ENCODE assay signal across 10 mouse cellular contexts in genomic region chr10:96724436-96725175, GRCm38 (mm10).
DNase-seq lines count a peak whose midpoint lies in the region; ATAC-seq and TF ChIP-seq lines count a peak whose summit lies in the region.
"Had no signal": no experiment of that assay in that cellular context is flagged by ENCODE, and none has a peak within 500 bp of the region (broad histone marks: within the 10 kb centered on the region; RNA-seq: fewer than 3 reads in every experiment).

No protein-coding gene starts in this region.

- H3K4me3 ChIP-seq in lung, embryonic 15.5 days, result no peak overlapping the region
- H3K4me3 ChIP-seq in lung, adult 2 months (replicated peaks; ENCODE audit: extremely low read depth, low read depth, low read length), result no peak overlapping the region
- no peak overlapping the region for H3K4me3 ChIP-seq in forebrain, embryonic 16.5 days (replicated peaks; ENCODE audit: low read length)
- H3K4me3 ChIP-seq: hindbrain, embryonic 13.5 days; limb, embryonic 15.5 days had no signal

- H3K9me3 ChIP-seq in lung, embryonic 15.5 days, result no peaks in the 10 kb centered on the region
- no peaks in the 10 kb centered on the region for H3K9me3 ChIP-seq in forebrain, embryonic 16.5 days (ENCODE audit: control insufficient read depth, low read length)
- H3K9me3 ChIP-seq: hindbrain, embryonic 13.5 days; limb, embryonic 15.5 days had no signal

- peak overlapping the region; percentile 19 for H3K4me2 ChIP-seq in lung, embryonic 15.5 days
- H3K4me2 ChIP-seq in forebrain, embryonic 16.5 days (ENCODE audit: low read length), result no peak overlapping the region
- H3K4me2 ChIP-seq: hindbrain, embryonic 13.5 days; limb, embryonic 15.5 days had no signal

- 26% methylated on average over 11 of the region's 11 CpGs for WGBS in lung, embryonic 15.5 days
- 49% methylated on average over 11 of the region's 11 CpGs for WGBS in lung, adult 2 months
- WGBS in forebrain, embryonic 16.5 days, result 55% methylated on average over 11 of the region's 11 CpGs

- no peaks in the 10 kb centered on the region for H3K27me3 ChIP-seq in lung, embryonic 15.5 days
- no peaks in the 10 kb centered on the region for H3K27me3 ChIP-seq in forebrain, embryonic 16.5 days (replicated peaks; ENCODE audit: control insufficient read depth, insufficient read depth, low read length)
- H3K27me3 ChIP-seq: hindbrain, embryonic 13.5 days; limb, embryonic 15.5 days had no signal

- H3K4me1 ChIP-seq in lung, embryonic 15.5 days, result peaks cover 55% of the 10 kb centered on the region
- H3K4me1 ChIP-seq in lung, adult 2 months (ENCODE audit: control insufficient read depth, insufficient read depth, low read length), result peaks cover 3% of the 10 kb centered on the region
- H3K4me1 ChIP-seq in forebrain, embryonic 16.5 days (replicated peaks; ENCODE audit: control insufficient read depth, insufficient read depth, low read length), result peaks cover 12% of the 10 kb centered on the region

- H3K27ac ChIP-seq in lung, embryonic 15.5 days, result peak overlapping the region; percentile 31
- H3K27ac ChIP-seq in forebrain, embryonic 16.5 days (ENCODE audit: low read length), result no peak overlapping the region
- H3K27ac ChIP-seq: hindbrain, embryonic 13.5 days; limb, embryonic 15.5 days had no signal

- H3K9ac ChIP-seq in lung, embryonic 15.5 days, result no peak overlapping the region
- H3K9ac ChIP-seq in forebrain, embryonic 16.5 days (replicated peaks; ENCODE audit: low read depth, low read length), result no peak overlapping the region
- H3K9ac ChIP-seq: hindbrain, embryonic 13.5 days; limb, embryonic 15.5 days had no signal

- intact Hi-C loops in left cerebral cortex, postnatal 25 days (cut with DNase I), result loop anchor here (10.0 kb wide), 1 partner anchor 510 kb away; no protein-coding TSS in a partner anchor

- TF ChIP-seq CTCF in lung, adult 2 months (IDR thresholded peaks at IDR 0.05; ENCODE audit: insufficient read depth, low read length), result no peak

- no peak for DNase-seq in lung, adult 2 months
- peak; percentile 28 for DNase-seq in embryo, embryonic 10.5 days (ENCODE audit: low spot score)
- peak; percentile 14 for DNase-seq in lung, postnatal 36 days
- peak; percentile 80 to 86 for DNase-seq in thymus, postnatal 10 days (ENCODE audit: low spot score in 2 of 2)
- no peak for DNase-seq in left cerebral cortex, postnatal 25 days (ENCODE audit: low spot score in 2 of 2)
- DNase-seq in adrenal gland, adult (ENCODE audit: inconsistent age in 2 of 2, low spot score in 1 of 2), result no peak

- no peak for ATAC-seq in lung, embryonic 15.5 days (ENCODE audit: borderline replicate concordance, extremely low read depth, low FRiP score, low TSS enrichment)
- ATAC-seq in forebrain, embryonic 16.5 days, result no peak

- H3K36me3 ChIP-seq in lung, embryonic 15.5 days, result no peaks in the 10 kb centered on the region
- H3K36me3 ChIP-seq in forebrain, embryonic 16.5 days (ENCODE audit: control insufficient read depth, insufficient read depth), result no peaks in the 10 kb centered on the region
- H3K36me3 ChIP-seq: hindbrain, embryonic 13.5 days; limb, embryonic 15.5 days had no signal

- TF ChIP-seq POLR2A in lung, adult 2 months (IDR thresholded peaks at IDR 0.05; ENCODE audit: borderline replicate concordance, extremely low read depth, low read depth, low read length), result no peak

Comparison
In these comparisons a context has a peak if more than half of its experiments do, and no peak if none do; other contexts are left out.
1. DNase-seq: peak in embryo, embryonic 10.5 days (single experiment), lung, postnatal 36 days (single experiment) and thymus, postnatal 10 days (2 of 2); none in lung, adult 2 months (single experiment), left cerebral cortex, postnatal 25 days (0 of 2) and adrenal gland, adult (0 of 2).